Mouse (Mus musculus): ENCODE measurements around the gene Fkbp15.

DNA sequence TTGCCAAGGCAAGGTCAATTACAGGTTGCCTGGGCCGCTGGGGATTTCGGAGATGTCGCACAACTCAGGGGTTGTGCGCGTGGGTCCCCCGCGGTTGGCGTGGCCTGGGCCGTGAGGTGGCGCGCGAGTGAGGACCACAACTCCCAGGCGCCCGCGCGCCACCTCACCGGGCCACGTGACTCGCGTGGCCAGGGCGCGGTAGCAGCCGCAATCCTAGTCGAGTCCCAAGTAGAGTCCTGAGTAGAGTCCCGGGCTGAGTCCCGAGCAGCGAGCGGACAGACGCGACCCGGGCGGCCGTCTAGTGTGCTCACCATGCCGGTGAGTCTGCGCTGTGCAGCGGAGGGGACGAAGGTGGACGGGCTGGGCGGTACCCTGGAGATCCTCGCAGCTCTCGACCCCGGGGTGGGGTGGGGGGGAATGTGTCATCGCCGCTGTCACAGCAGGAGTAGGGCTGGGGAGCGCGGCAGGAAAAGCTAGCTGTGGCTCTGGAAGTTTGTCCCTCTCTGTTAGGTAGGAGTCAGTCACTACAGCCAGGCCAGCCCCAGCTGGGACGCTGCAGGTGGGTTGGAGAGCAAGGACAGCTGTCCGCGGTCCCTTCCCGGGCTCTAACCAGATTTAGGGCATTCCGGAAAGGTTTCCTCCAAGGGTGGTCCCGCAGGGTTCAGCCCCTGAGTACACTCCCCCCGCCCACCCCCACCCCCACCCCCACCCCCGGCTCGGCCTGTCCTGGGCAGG lies 73.9 kb downstream of the Fkbp15 start:
- TF ChIP-seq CTCF (IDR thresholded peaks at IDR 0.05; ENCODE audit: low read depth, low read length) (no peak), POLR2A (IDR thresholded peaks at IDR 0.05; ENCODE audit: insufficient read depth, low read length) (no peak)
